ENCODE assay signal across 29 mouse cellular contexts in the genomic region with DNA sequence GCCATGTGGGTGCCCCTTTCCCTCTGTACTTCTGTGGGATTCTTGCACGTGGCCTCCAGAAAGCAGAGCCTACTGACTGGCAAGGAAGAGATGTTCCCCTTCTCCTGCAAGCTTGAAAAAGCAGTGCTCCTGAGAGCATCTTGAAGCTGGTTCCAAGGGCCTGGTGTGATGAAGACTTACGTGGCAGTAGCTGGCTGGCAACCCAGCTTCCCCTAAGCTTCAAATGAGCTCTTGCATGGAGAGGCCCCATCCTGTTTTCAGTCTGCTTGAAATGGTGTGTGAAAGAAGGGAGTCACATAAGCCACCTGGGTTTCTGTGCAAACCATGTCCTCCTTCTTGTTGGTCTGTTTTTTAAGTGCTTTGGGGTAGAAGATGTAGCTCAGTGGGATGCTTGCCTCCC. TPM values are rescaled to one million over a fixed set of nuclear protein-coding genes. Genes with fewer than 3 reads are reported as not detected.
"Had no signal": no experiment of that assay in that cellular context is flagged by ENCODE, and none has a peak within 500 bp of the region (broad histone marks: within the 10 kb centered on the region; RNA-seq: fewer than 3 reads in every experiment).

No protein-coding gene starts in this region.

- H3K9me3 ChIP-seq: heart, embryonic 10.5 days; heart, embryonic 15.5 days; hindbrain, embryonic 13.5 days; hindbrain, embryonic 15.5 days; kidney, embryonic 15.5 days; limb, embryonic 10.5 days; liver, embryonic 13.5 days; liver, embryonic 15.5 days had no signal

- H3K4me3 ChIP-seq: heart, embryonic 10.5 days; heart, embryonic 13.5 days; heart, embryonic 15.5 days; hindbrain, embryonic 13.5 days; hindbrain, embryonic 15.5 days; kidney, embryonic 15.5 days; limb, embryonic 10.5 days; limb, embryonic 12.5 days; liver, embryonic 13.5 days; liver, embryonic 15.5 days had no signal

- H3K27ac ChIP-seq: heart, embryonic 10.5 days; heart, embryonic 13.5 days; heart, embryonic 15.5 days; hindbrain, embryonic 13.5 days; hindbrain, embryonic 15.5 days; hindbrain, postnatal 0 days; kidney, embryonic 15.5 days; kidney, postnatal 0 days; limb, embryonic 10.5 days; limb, embryonic 12.5 days; liver, embryonic 13.5 days; liver, embryonic 15.5 days had no signal

- H3K4me1 ChIP-seq: heart, embryonic 13.5 days; heart, embryonic 15.5 days; hindbrain, embryonic 13.5 days; hindbrain, embryonic 15.5 days; kidney, embryonic 15.5 days; limb, embryonic 10.5 days; limb, embryonic 12.5 days; liver, embryonic 13.5 days; liver, embryonic 15.5 days had no signal

- H3K4me2 ChIP-seq: heart, embryonic 13.5 days; heart, embryonic 15.5 days; hindbrain, embryonic 13.5 days; hindbrain, embryonic 15.5 days; kidney, embryonic 15.5 days; limb, embryonic 12.5 days; liver, embryonic 11.5 days; liver, embryonic 13.5 days; liver, embryonic 15.5 days had no signal

- ATAC-seq: intestine, embryonic 16.5 days had no signal

- H3K9ac ChIP-seq: heart, embryonic 13.5 days; heart, embryonic 15.5 days; hindbrain, embryonic 15.5 days; kidney, embryonic 15.5 days; limb, embryonic 12.5 days; liver, embryonic 13.5 days; liver, embryonic 15.5 days had no signal

- H3K27me3 ChIP-seq: heart, embryonic 13.5 days; heart, embryonic 15.5 days; hindbrain, embryonic 13.5 days; hindbrain, embryonic 15.5 days; kidney, embryonic 15.5 days; limb, embryonic 12.5 days; liver, embryonic 13.5 days; liver, embryonic 15.5 days had no signal

- DNase-seq: kidney, adult 11 months; layer of hippocampus, adult 9-11 months had no signal

RNA-seq across cellular contexts. Expression of a gene that starts 32.0 kb away (rescaled TPM):
- total RNA-seq: gastrocnemius, adult 18-20 months; gastrocnemius, adult 8-10 months; gastrocnemius, postnatal 14 days; gastrocnemius, postnatal 36 days; heart, adult 18-20 months; heart, adult 8-10 months; heart, postnatal 14 days; heart, postnatal 36 days; hematopoietic stem cell, adult 5-6 weeks had no signal
- polyA plus RNA-seq: gonadal fat pad, adult 2 months; heart, embryonic 10.5 days; heart, embryonic 13.5 days; heart, embryonic 15.5 days; heart, postnatal 0 days; intestine, embryonic 14.5 days; intestine, embryonic 16.5 days; kidney, adult 2 months; kidney, postnatal 0 days; limb, embryonic 10.5 days; limb, embryonic 12.5 days; liver, embryonic 13.5 days; liver, embryonic 15.5 days had no signal
